Mouse (Mus musculus) layer of hippocampus, postnatal 36 days (tissue): ENCODE results near the gene Grik3. TPM values are rescaled to one million over a fixed set of nuclear protein-coding genes. Genes with fewer than 3 reads are reported as not detected.

Source experiments
- DNase-seq, 2 experiments: peaks; one replicate each; pipeline ENCODE4 v3.0.0; 2022
- total RNA-seq, 2 experiments: library from RNA; stranded (reverse); gene quantifications; 2 replicates each; pipeline ENCODE4 v1.2.3; 2021

Grik3 gene
- total RNA-seq: 10 to 100 TPM; 21.7 to 25.5 TPM

GRCm38 (mm10) chr4:125490661-125491504 is at the start of gene Grik3:
TSS of gene Grik3 (plus strand) at chr4:125490700.
- peak; percentile 14 to 37 for DNase-seq

GRCm38 (mm10) chr4:125441821-125442220 is 48.7 kb upstream of the Grik3 start:
- no peak for DNase-seq

GRCm38 (mm10) chr4:125444366-125444765 is 46.1 kb upstream of the Grik3 start:
- DNase-seq: no peak

- DNase-seq: no peak
These were observed 39.7 kb upstream of the Grik3 start for GRCm38 (mm10) chr4:125450602-125451321.

GRCm38 (mm10) chr4:125451821-125452220 is 38.7 kb upstream of the Grik3 start:
- DNase-seq: no peak

GRCm38 (mm10) chr4:125456506-125456905 is 34.0 kb upstream of the Grik3 start:
- no peak for DNase-seq

- DNase-seq: no peak
These were observed 33.1 kb upstream of the Grik3 start for GRCm38 (mm10) chr4:125457152-125458093.

GRCm38 (mm10) chr4:125459791-125460190 is 30.7 kb upstream of the Grik3 start:
- DNase-seq: no peak

GRCm38 (mm10) chr4:125469711-125470372 is 20.7 kb upstream of the Grik3 start:
- no peak for DNase-seq

- DNase-seq: no peak
These were observed 15.6 kb upstream of the Grik3 start for GRCm38 (mm10) chr4:125474903-125475302.

GRCm38 (mm10) chr4:125478071-125478470 is 12.4 kb upstream of the Grik3 start:
- DNase-seq: peak; percentile 62 to 69

GRCm38 (mm10) chr4:125481256-125481655 is 9.2 kb upstream of the Grik3 start:
- DNase-seq: no peak

GRCm38 (mm10) chr4:125484131-125484530 is 6.4 kb upstream of the Grik3 start:
- no peak for DNase-seq

GRCm38 (mm10) chr4:125485416-125486239 is 4.9 kb upstream of the Grik3 start:
- no peak for DNase-seq

GRCm38 (mm10) chr4:125486616-125487015 is 3.9 kb upstream of the Grik3 start:
- no peak for DNase-seq

- no peak for DNase-seq
These were observed 3.5 kb upstream of the Grik3 start for GRCm38 (mm10) chr4:125487031-125487430.

- no peak for DNase-seq
These were observed 1.5 kb upstream of the Grik3 start for GRCm38 (mm10) chr4:125488796-125489637.

GRCm38 (mm10) chr4:125489901-125490590 is 454 bp upstream of the Grik3 start:
- peak; percentile 38 to 50 for DNase-seq

GRCm38 (mm10) chr4:125491505-125492121 is 1.1 kb downstream of the Grik3 start:
- peak; percentile 11 to 25 for DNase-seq
